Mouse (Mus musculus): ENCODE data around the gene Col1a2.

Col1a2 gene

GRCm38 (mm10) chr6:4528439-4528838 lies 23.8 kb downstream of the Col1a2 start:
- no peak for DNase-seq

- DNase-seq = no peak
Measured at GRCm38 (mm10) chr6:4530986-4531385, 26.4 kb downstream of the Col1a2 start.

GRCm38 (mm10) chr6:4532898-4533297 lies 28.3 kb downstream of the Col1a2 start:
- DNase-seq = no peak

GRCm38 (mm10) chr6:4534462-4535079 lies 30.0 kb downstream of the Col1a2 start:
- DNase-seq = no peak

- DNase-seq = no peak
Measured at GRCm38 (mm10) chr6:4541926-4542715, 37.5 kb downstream of the Col1a2 start.

- DNase-seq = peak; percentile 61
Measured at GRCm38 (mm10) chr6:4544554-4544953, 39.9 kb downstream of the Col1a2 start.

GRCm38 (mm10) chr6:4545727-4546126 lies 41.1 kb downstream of the Col1a2 start:
- DNase-seq = peak; percentile 77

- DNase-seq = peak; percentile 29
Measured at GRCm38 (mm10) chr6:4548894-4549293, 44.3 kb downstream of the Col1a2 start.

- DNase-seq = no peak
Measured at GRCm38 (mm10) chr6:4549846-4550548, 45.4 kb downstream of the Col1a2 start.

- no peak for DNase-seq
Measured at GRCm38 (mm10) chr6:4550549-4550915, 45.9 kb downstream of the Col1a2 start.

- no peak for DNase-seq
Measured at GRCm38 (mm10) chr6:4555366-4555765, 50.8 kb downstream of the Col1a2 start.

- DNase-seq = no peak
Measured at GRCm38 (mm10) chr6:4557086-4557485, 52.5 kb downstream of the Col1a2 start.

- DNase-seq = peak; percentile 57
Measured at GRCm38 (mm10) chr6:4557678-4558077, 53.1 kb downstream of the Col1a2 start.

- no peak for DNase-seq
Measured at GRCm38 (mm10) chr6:4561156-4561555, 56.5 kb downstream of the Col1a2 start.

GRCm38 (mm10) chr6:4561621-4562020 lies 57.0 kb downstream of the Col1a2 start:
- DNase-seq = no peak

GRCm38 (mm10) chr6:4562401-4562800 lies 57.8 kb downstream of the Col1a2 start:
- no peak for DNase-seq

GRCm38 (mm10) chr6:4563477-4563876 lies 58.9 kb downstream of the Col1a2 start:
- no peak for DNase-seq

- no peak for DNase-seq
Measured at GRCm38 (mm10) chr6:4570412-4570811, 65.8 kb downstream of the Col1a2 start.

- DNase-seq = no peak
Measured at GRCm38 (mm10) chr6:4577756-4578155, 73.1 kb downstream of the Col1a2 start.

- no peak for DNase-seq
Measured at GRCm38 (mm10) chr6:4578343-4578742, 73.7 kb downstream of the Col1a2 start.

- DNase-seq = no peak
Measured at GRCm38 (mm10) chr6:4579620-4580019, 75.0 kb downstream of the Col1a2 start.

- DNase-seq = no peak
Measured at GRCm38 (mm10) chr6:4583485-4583884, 78.9 kb downstream of the Col1a2 start.

- DNase-seq = no peak
Measured at GRCm38 (mm10) chr6:4587946-4588345, 83.3 kb downstream of the Col1a2 start.

- DNase-seq = no peak
Measured at GRCm38 (mm10) chr6:4588722-4589121, 84.1 kb downstream of the Col1a2 start.
